Mouse (Mus musculus) stomach, embryonic 14.5 days (tissue): ENCODE measurements at regions not wholly inside any gene's neighbourhood (a gene's known extent, or its start where the extent isn't known, plus 50 kb on each side); places are given as distances from the start of the nearest gene placed in this dataset.

Experiments used
- ATAC-seq: fragments of 200-750 bp; cut with Nextera tagmentation; 2 replicates; pipeline ENCODE4 v1.8.0; 2017; ENCODE audit warnings: low read depth, moderate TSS enrichment; ENCODE audit not compliant: insufficient number of reproducible peaks, insufficient read depth, low FRiP score
- H3K27ac ChIP-seq: fragments of 300-500 bp; sonication (generic); 2 replicates; pipeline ENCODE4 v1.5.1; 2014; ENCODE audit warnings: mild to moderate bottlenecking, low read length, moderate library complexity, mixed read lengths
- H3K27me3 ChIP-seq: fragments of 300-500 bp; sonication (generic); 2 replicates; pipeline ENCODE4 v1.6.1; 2014; ENCODE audit warnings: low read length, control low read depth, mixed read lengths; ENCODE audit not compliant: control insufficient read depth, insufficient read depth
- H3K36me3 ChIP-seq: fragments of 300-500 bp; sonication (generic); 2 replicates; pipeline ENCODE4 v1.6.1; 2014; ENCODE audit warnings: mild to moderate bottlenecking, control low read depth, low read length, moderate library complexity, mixed read lengths; ENCODE audit not compliant: control insufficient read depth, insufficient read depth
- H3K4me1 ChIP-seq: fragments of 300-500 bp; sonication (generic); 2 replicates; pipeline ENCODE4 v1.6.1; 2014; ENCODE audit warnings: low read length, control low read depth, mixed read lengths; ENCODE audit not compliant: control insufficient read depth, insufficient read depth
- H3K4me2 ChIP-seq: fragments of 300-500 bp; sonication (generic); replicated peaks from 2 replicates; pipeline ENCODE4 v1.6.1; 2014; ENCODE audit warnings: low read depth, low read length, control low read depth
- H3K4me3 ChIP-seq: fragments of 300-500 bp; sonication (generic); 2 replicates; pipeline ENCODE4 v1.5.1; 2014; ENCODE audit warnings: low read depth, low read length, control low read depth
- H3K9ac ChIP-seq: fragments of 300-500 bp; sonication (generic); replicated peaks from 2 replicates; pipeline ENCODE4 v1.6.1; 2014; ENCODE audit warnings: low read depth, mild to moderate bottlenecking, control low read depth, low read length, moderate library complexity, mixed read lengths
- H3K9me3 ChIP-seq: fragments of 300-500 bp; sonication (generic); 2 replicates; pipeline ENCODE4 v1.6.1; 2016; ENCODE audit warnings: low read depth, low read length, control low read depth; ENCODE audit not compliant: control insufficient read depth
- WGBS: fragments of 180-500 bp; shearing (Covaris S2); extraction: QIAGEN DNeasy Blood & Tissue Kit; methylation state at CpG from one replicate; pipeline ENCODE4 v1.1.7; 2014; 5-methylcytosine and 5-hydroxymethylcytosine counted together

DNA sequence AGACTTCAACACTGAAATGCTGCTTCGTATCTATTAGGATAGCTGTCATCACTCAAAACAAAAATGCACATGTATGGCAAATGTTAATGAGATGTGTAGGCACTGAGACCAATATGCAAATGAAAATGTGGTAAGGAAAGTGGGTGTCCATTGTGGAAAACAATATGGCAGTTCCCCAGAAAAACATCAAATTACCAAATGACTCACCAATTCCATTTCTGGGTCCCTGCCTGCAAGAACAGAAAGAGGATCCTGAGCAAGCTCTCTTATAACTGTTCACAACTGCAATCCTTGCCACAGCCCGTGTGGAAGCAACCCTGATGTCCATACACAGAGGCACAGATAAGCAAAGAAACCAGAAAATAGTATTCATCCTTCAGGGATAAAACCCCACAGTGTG is 442.0 kb downstream of the Defb40 start:
- no peak overlapping the region for H3K27ac ChIP-seq
- no peak overlapping the region for H3K4me3 ChIP-seq
- no peak overlapping the region for H3K4me2 ChIP-seq
- H3K27me3 ChIP-seq, result no peaks in the 10 kb centered on the region
- no peaks in the 10 kb centered on the region for H3K36me3 ChIP-seq
- no peaks in the 10 kb centered on the region for H3K4me1 ChIP-seq
- no peak for ATAC-seq
- 78% methylated on average over 2 of the region's 2 CpGs for WGBS
- no peaks in the 10 kb centered on the region for H3K9me3 ChIP-seq
- no peak overlapping the region for H3K9ac ChIP-seq

DNA sequence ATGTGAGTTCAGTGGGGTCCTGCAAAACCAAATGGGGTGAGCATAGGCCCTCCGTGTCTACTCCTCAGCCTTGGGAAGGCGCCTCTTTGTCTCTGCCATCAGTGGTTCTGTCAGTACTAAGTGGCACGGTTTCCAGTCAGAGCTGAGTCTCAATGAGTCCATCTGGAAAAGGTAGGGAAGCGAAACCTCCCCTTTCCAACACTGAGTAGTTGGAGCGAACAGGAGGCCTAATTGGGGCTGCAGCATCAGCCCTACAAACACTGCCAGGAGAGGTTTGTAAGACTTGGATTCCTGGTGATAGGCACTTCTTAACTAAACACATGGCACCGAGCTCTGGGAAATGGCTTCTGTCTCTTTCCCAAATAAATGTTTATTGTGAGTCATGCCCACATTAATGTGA is 449.9 kb downstream of the Defb40 start:
- H3K9me3 ChIP-seq, result no peaks in the 10 kb centered on the region
- H3K36me3 ChIP-seq, result no peaks in the 10 kb centered on the region
- H3K27ac ChIP-seq, result no peak overlapping the region
- 80% methylated on average over 6 of the region's 6 CpGs for WGBS
- no peaks in the 10 kb centered on the region for H3K4me1 ChIP-seq
- H3K4me3 ChIP-seq, result no peak overlapping the region
- no peak for ATAC-seq
- no peaks in the 10 kb centered on the region for H3K27me3 ChIP-seq
- no peak overlapping the region for H3K9ac ChIP-seq
- no peak overlapping the region for H3K4me2 ChIP-seq

DNA sequence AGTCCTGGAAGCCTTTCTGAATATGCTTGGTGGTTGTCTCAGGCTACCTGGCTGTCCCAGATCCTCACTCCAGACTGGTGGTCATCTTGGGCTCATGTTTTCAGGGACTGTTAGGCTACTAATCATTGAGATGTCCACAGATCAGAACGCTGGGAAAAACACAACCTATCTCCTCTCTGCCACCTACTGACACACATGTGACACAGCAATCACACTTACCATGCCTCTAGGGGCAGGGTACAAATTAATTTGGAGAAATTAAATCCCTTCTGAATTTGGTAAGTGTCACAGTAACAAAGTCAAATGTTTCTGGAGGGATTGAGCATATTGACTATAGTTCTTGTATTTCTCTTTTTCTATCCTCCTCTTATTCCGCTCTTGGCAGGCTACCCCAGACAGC is 465.6 kb downstream of the Defb40 start:
- WGBS, result 53% methylated on average over 2 of the region's 2 CpGs

DNA sequence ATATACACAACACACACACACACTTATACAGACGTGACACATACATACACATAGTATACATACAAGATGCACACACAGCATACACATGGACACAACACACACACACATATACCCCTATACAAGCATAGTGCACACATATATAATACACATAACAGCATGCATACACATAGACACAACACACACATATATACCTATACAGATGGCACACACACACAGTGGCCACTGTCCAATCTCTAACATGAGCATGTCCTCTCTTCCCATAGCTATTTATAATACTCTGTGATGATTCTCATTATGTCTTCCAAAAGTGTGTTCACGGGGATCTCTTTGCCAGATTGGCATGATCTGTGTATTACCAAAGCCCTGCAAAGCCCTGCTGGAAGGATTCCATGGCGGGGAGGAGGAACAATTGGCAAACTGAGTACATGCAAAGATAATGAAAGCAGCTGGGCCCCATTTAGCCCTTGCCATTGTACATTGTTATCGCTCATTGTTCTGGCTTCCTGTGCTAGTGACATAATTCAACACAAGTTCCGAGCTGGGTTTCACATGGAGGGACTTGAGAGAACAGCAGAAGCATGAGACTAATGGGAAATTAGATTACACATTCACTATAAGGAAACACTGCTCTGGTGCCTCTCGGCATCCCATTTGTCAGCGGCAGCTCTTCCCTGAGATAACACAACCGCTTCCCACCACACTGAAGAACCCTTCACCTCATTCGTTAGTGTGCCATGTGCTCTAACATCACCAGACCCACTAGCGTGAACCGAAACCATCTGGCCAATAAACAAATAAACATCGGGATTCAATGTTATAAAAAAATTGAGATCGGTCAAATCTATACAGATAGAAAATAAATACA is 471.7 kb downstream of the Defb40 start:
- Histone ChIP-seq H3K9ac (no peak overlapping the region), H3K4me2 (no peak overlapping the region), H3K4me3 (no peak overlapping the region), H3K27ac (no peak overlapping the region), H3K36me3 (no peaks in the 10 kb centered on the region), H3K4me1 (no peaks in the 10 kb centered on the region), H3K9me3 (no peaks in the 10 kb centered on the region), H3K27me3 (no peaks in the 10 kb centered on the region)
- WGBS, result 65% methylated on average over 13 of the region's 13 CpGs
- no peak for ATAC-seq

More for the DNA sequence above, 465.6 kb downstream of the Defb40 start:
- Histone ChIP-seq H3K9ac (no peak overlapping the region), H3K36me3 (no peaks in the 10 kb centered on the region), H3K4me2 (no peak overlapping the region), H3K9me3 (no peaks in the 10 kb centered on the region), H3K27me3 (no peaks in the 10 kb centered on the region), H3K27ac (no peak overlapping the region), H3K4me3 (no peak overlapping the region), H3K4me1 (no peaks in the 10 kb centered on the region)
- ATAC-seq, result no peak

DNA sequence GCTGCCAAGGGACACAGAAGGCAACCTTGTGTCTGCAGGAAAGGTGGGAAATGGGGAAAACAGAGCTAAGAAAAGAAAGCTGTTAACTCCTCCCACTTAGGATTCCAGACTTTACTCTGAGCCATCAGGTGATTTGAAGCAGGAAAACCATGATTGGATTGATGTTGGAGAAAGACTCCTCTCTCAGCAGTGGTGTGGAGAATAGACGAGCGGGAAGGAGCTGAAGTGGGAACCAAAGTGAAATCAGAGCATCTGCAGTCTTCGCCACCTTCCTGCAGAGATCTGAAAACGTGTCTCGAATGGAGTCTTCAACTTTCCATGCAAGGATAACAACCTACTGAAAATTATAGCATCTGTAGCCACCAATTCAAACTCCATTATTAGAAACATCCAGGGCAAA is 487.4 kb downstream of the Defb40 start:
- no peak overlapping the region for H3K27ac ChIP-seq
- H3K4me3 ChIP-seq, result no peak overlapping the region
- no peaks in the 10 kb centered on the region for H3K27me3 ChIP-seq
- H3K9me3 ChIP-seq, result no peaks in the 10 kb centered on the region
- WGBS, result 83% methylated on average over 5 of the region's 5 CpGs
- no peak overlapping the region for H3K9ac ChIP-seq
- H3K4me1 ChIP-seq, result no peaks in the 10 kb centered on the region
- no peak for ATAC-seq
- H3K4me2 ChIP-seq, result no peak overlapping the region
- H3K36me3 ChIP-seq, result no peaks in the 10 kb centered on the region

DNA sequence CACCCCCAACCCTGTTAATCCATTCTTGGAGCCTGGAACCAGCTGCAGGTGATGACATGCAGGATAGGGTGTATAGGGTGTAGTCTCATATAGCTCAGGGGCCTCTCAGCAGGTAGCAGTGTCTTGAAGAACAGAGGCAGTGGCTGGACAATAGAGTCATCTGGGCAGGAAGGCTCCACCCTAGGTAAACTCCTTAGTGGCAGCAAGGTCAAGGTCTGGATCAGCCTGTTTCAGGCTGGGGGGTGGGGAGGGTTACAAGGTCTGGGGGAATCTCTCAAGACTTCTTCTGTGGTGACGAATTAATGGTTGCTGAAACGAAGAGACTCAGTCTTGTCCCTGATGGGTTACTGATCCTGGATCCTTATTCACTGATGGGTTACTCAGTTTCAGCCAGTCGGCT is 498.0 kb downstream of the Defb40 start:
- Histone ChIP-seq H3K9me3 (no peaks in the 10 kb centered on the region), H3K4me2 (no peak overlapping the region), H3K4me1 (no peaks in the 10 kb centered on the region), H3K27ac (no peak overlapping the region), H3K9ac (no peak overlapping the region), H3K4me3 (no peak overlapping the region), H3K27me3 (no peaks in the 10 kb centered on the region), H3K36me3 (no peaks in the 10 kb centered on the region)
- no peak for ATAC-seq
- WGBS, result 78% methylated on average over 3 of the region's 3 CpGs

DNA sequence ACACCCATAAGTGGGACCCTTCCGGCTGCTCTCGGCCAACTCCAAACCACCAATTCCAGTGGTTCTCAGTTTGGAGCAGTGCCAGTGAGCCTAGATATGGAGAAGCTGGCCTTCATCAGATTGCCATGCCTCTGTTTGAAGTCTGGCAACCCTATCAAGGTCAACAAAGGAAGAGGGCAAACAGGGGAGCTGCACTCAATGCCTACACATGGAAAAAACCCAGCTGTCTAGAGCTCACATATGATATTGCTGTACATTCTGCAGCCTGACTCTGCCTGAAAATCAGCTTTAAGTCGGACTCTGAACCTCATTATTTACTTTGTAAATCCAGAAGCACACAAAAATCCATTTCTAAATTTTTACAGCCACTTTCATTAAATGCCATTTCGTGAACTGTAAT is 499.9 kb downstream of the Defb40 start:
- 81% methylated on average over 4 of the region's 4 CpGs for WGBS
- Histone ChIP-seq H3K27ac (no peak overlapping the region), H3K4me2 (no peak overlapping the region), H3K4me3 (no peak overlapping the region), H3K27me3 (no peaks in the 10 kb centered on the region), H3K4me1 (no peaks in the 10 kb centered on the region), H3K9me3 (no peaks in the 10 kb centered on the region), H3K36me3 (no peaks in the 10 kb centered on the region), H3K9ac (no peak overlapping the region)
- ATAC-seq, result peak; percentile 56; the same call in 1 of the 2 replicates

DNA sequence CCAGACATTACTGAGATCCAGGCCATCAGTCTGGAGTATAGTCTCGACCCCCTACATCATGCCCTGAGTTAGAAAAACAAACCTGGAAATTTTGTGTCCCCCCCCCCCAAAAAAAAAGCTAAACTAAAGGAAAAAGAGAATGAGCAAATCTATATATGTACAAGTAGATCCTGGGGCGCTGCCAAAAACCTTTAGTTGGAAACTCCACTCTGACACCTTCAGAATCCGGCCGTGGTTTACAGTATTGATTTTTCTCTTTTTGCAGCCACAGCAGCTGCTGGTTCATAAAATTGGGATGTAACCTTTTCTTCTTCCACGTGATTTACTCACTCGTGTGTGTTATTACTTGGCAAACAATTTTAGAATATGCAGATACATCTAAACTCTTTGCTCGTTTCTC is 510.5 kb downstream of the Defb40 start:
- ATAC-seq, result no peak
- no peaks in the 10 kb centered on the region for H3K27me3 ChIP-seq
- 66% methylated on average over 7 of the region's 7 CpGs for WGBS
- no peaks in the 10 kb centered on the region for H3K9me3 ChIP-seq
- H3K4me1 ChIP-seq, result no peaks in the 10 kb centered on the region
- no peak overlapping the region for H3K27ac ChIP-seq
- H3K36me3 ChIP-seq, result no peaks in the 10 kb centered on the region
- no peak overlapping the region for H3K9ac ChIP-seq
- H3K4me2 ChIP-seq, result no peak overlapping the region
- no peak overlapping the region for H3K4me3 ChIP-seq

DNA sequence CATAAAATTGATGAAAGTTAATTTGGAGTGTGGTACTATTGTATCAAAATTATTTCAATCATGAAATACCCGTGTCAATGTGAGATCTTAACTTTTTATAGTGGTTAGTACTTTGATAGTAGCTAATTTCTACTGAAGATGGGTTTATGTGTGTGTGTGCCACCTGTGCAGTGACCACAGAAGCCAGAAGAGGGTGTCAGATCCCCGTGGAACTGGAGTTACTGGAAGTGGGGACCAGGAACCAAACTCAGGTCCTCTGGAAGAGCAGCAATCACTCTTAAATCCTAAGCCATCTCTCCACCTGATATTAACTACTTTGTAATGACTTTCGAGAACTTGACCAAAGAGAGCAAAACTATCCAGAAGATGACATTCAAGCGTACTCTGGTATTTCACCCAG is 517.4 kb downstream of the Defb40 start:
- no peaks in the 10 kb centered on the region for H3K27me3 ChIP-seq
- 75% methylated on average over 4 of the region's 4 CpGs for WGBS
- ATAC-seq, result no peak
- no peaks in the 10 kb centered on the region for H3K4me1 ChIP-seq
- H3K9ac ChIP-seq, result no peak overlapping the region
- no peaks in the 10 kb centered on the region for H3K36me3 ChIP-seq
- no peak overlapping the region for H3K4me2 ChIP-seq
- no peak overlapping the region for H3K27ac ChIP-seq
- H3K9me3 ChIP-seq, result no peaks in the 10 kb centered on the region
- no peak overlapping the region for H3K4me3 ChIP-seq
